Mouse (Mus musculus): ENCODE results near the gene Btn2a2. TPM values are rescaled to one million over a fixed set of nuclear protein-coding genes. Genes with fewer than 3 reads are reported as not detected.

Gene Btn2a2
- polyA plus RNA-seq, 1 experiment, result 0.20 TPM

- no peak overlapping the region for H3K27ac ChIP-seq (ENCODE audit: insufficient read depth, low read length)
Measured at GRCm38 (mm10) chr13:23436861-23437822, 51.5 kb downstream of the Btn2a2 start.

GRCm38 (mm10) chr13:23436231-23436661 is 52.4 kb downstream of the Btn2a2 start:
- TF ChIP-seq CTCF (IDR thresholded peaks at IDR 0.05; ENCODE audit: borderline replicate concordance, insufficient read depth, low read depth, low read length), result no peak
- no peak for TF ChIP-seq POLR2A (IDR thresholded peaks at IDR 0.05; ENCODE audit: borderline replicate concordance, insufficient read depth, low read length)
- DNase-seq, result peak; percentile 47 to 56
- 2% methylated on average over 11 of the region's 11 CpGs for WGBS
- Histone ChIP-seq H3K4me3 (replicated peaks; ENCODE audit: insufficient read depth, low read depth, low read length) (no peak overlapping the region), H3K27me3 (ENCODE audit: control insufficient read depth, insufficient read depth, low read length) (no peaks in the 10 kb centered on the region), H3K4me1 (ENCODE audit: control insufficient read depth, insufficient read depth, low read length) (no peaks in the 10 kb centered on the region), H3K27ac (ENCODE audit: insufficient read depth, low read length) (no peak overlapping the region)

More at GRCm38 (mm10) chr13:23436861-23437822, 51.5 kb downstream of the Btn2a2 start:
- under 1% methylated on average over 32 of the region's 32 CpGs for WGBS
- Histone ChIP-seq H3K27me3 (ENCODE audit: control insufficient read depth, insufficient read depth, low read length) (no peaks in the 10 kb centered on the region), H3K4me3 (replicated peaks; ENCODE audit: insufficient read depth, low read depth, low read length) (peak overlapping the region; percentile 67), H3K4me1 (ENCODE audit: control insufficient read depth, insufficient read depth, low read length) (no peaks in the 10 kb centered on the region)
- peak; percentile 53 to 67 for DNase-seq
- no peak for TF ChIP-seq CTCF (IDR thresholded peaks at IDR 0.05; ENCODE audit: borderline replicate concordance, insufficient read depth, low read depth, low read length)
- TF ChIP-seq POLR2A (IDR thresholded peaks at IDR 0.05; ENCODE audit: borderline replicate concordance, insufficient read depth, low read length), result no peak

- WGBS, result 6% methylated on average over 12 of the region's 12 CpGs
- H3K27me3 ChIP-seq (ENCODE audit: control insufficient read depth, insufficient read depth, low read length), result no peaks in the 10 kb centered on the region
- no peak overlapping the region for H3K27ac ChIP-seq (ENCODE audit: insufficient read depth, low read length)
- peak overlapping the region; percentile 50 for H3K4me3 ChIP-seq (replicated peaks; ENCODE audit: insufficient read depth, low read depth, low read length)
- no peak for TF ChIP-seq POLR2A (IDR thresholded peaks at IDR 0.05; ENCODE audit: borderline replicate concordance, insufficient read depth, low read length)
- no peak for TF ChIP-seq CTCF (IDR thresholded peaks at IDR 0.05; ENCODE audit: borderline replicate concordance, insufficient read depth, low read depth, low read length)
- H3K4me1 ChIP-seq (ENCODE audit: control insufficient read depth, insufficient read depth, low read length), result no peaks in the 10 kb centered on the region
- no peak for DNase-seq
Measured at GRCm38 (mm10) chr13:23435676-23436075, 53.0 kb downstream of the Btn2a2 start.

GRCm38 (mm10) chr13:23435241-23435640 is 53.4 kb downstream of the Btn2a2 start:
- 37% methylated on average over 4 of the region's 4 CpGs for WGBS
- no peaks in the 10 kb centered on the region for H3K27me3 ChIP-seq (ENCODE audit: control insufficient read depth, insufficient read depth, low read length)
- no peak overlapping the region for H3K27ac ChIP-seq (ENCODE audit: insufficient read depth, low read length)
- H3K4me1 ChIP-seq (ENCODE audit: control insufficient read depth, insufficient read depth, low read length), result no peaks in the 10 kb centered on the region
- no peak for DNase-seq
- H3K4me3 ChIP-seq (replicated peaks; ENCODE audit: insufficient read depth, low read depth, low read length), result no peak overlapping the region
- TF ChIP-seq POLR2A (IDR thresholded peaks at IDR 0.05; ENCODE audit: borderline replicate concordance, insufficient read depth, low read length), result no peak
- no peak for TF ChIP-seq CTCF (IDR thresholded peaks at IDR 0.05; ENCODE audit: borderline replicate concordance, insufficient read depth, low read depth, low read length)

- no peak for DNase-seq
- WGBS, result 51% methylated on average over 7 of the region's 7 CpGs
- H3K4me3 ChIP-seq (replicated peaks; ENCODE audit: insufficient read depth, low read depth, low read length), result no peak overlapping the region
- H3K4me1 ChIP-seq (ENCODE audit: control insufficient read depth, insufficient read depth, low read length), result no peaks in the 10 kb centered on the region
- H3K27ac ChIP-seq (ENCODE audit: insufficient read depth, low read length), result no peak overlapping the region
- TF ChIP-seq CTCF (IDR thresholded peaks at IDR 0.05; ENCODE audit: borderline replicate concordance, insufficient read depth, low read depth, low read length) (no peak), POLR2A (IDR thresholded peaks at IDR 0.05; ENCODE audit: borderline replicate concordance, insufficient read depth, low read length) (no peak)
- H3K27me3 ChIP-seq (ENCODE audit: control insufficient read depth, insufficient read depth, low read length), result no peaks in the 10 kb centered on the region
Measured at GRCm38 (mm10) chr13:23434426-23434825, 54.2 kb downstream of the Btn2a2 start.

- no peak overlapping the region for H3K27ac ChIP-seq (ENCODE audit: insufficient read depth, low read length)
- H3K4me1 ChIP-seq (ENCODE audit: control insufficient read depth, insufficient read depth, low read length), result no peaks in the 10 kb centered on the region
- no peak overlapping the region for H3K4me3 ChIP-seq (replicated peaks; ENCODE audit: insufficient read depth, low read depth, low read length)
- H3K27me3 ChIP-seq (ENCODE audit: control insufficient read depth, insufficient read depth, low read length), result no peaks in the 10 kb centered on the region
- no peak for DNase-seq
- TF ChIP-seq POLR2A (IDR thresholded peaks at IDR 0.05; ENCODE audit: borderline replicate concordance, insufficient read depth, low read length), result no peak
- TF ChIP-seq CTCF (IDR thresholded peaks at IDR 0.05; ENCODE audit: borderline replicate concordance, insufficient read depth, low read depth, low read length), result no peak
- WGBS, result 36% methylated on average over 5 of the region's 5 CpGs
Measured at GRCm38 (mm10) chr13:23433801-23434200, 54.9 kb downstream of the Btn2a2 start.

GRCm38 (mm10) chr13:23433206-23433605 is 55.5 kb downstream of the Btn2a2 start:
- Histone ChIP-seq H3K27ac (ENCODE audit: insufficient read depth, low read length) (no peak overlapping the region), H3K27me3 (ENCODE audit: control insufficient read depth, insufficient read depth, low read length) (no peaks in the 10 kb centered on the region), H3K4me3 (replicated peaks; ENCODE audit: insufficient read depth, low read depth, low read length) (no peak overlapping the region), H3K4me1 (ENCODE audit: control insufficient read depth, insufficient read depth, low read length) (no peaks in the 10 kb centered on the region)
- 3% methylated on average over 5 of the region's 5 CpGs for WGBS
- no peak for DNase-seq
- no peak for TF ChIP-seq CTCF (IDR thresholded peaks at IDR 0.05; ENCODE audit: borderline replicate concordance, insufficient read depth, low read depth, low read length)
- TF ChIP-seq POLR2A (IDR thresholded peaks at IDR 0.05; ENCODE audit: borderline replicate concordance, insufficient read depth, low read length), result no peak

Data from cerebellum, adult 2 months (tissue).